Mouse (Mus musculus) liver, postnatal 0 days (tissue): Measurements from ENCODE around the gene Hspb2. TPM values are rescaled to one million over a fixed set of nuclear protein-coding genes. Genes with fewer than 3 reads are reported as not detected.
A peak's percentile ranks its signal among the peaks of the same experiment; 100 is the strongest.

Source experiments
- ATAC-seq: fragments of 200-750 bp; cut with Nextera tagmentation; 2 replicates; pipeline ENCODE4 v1.8.0; 2017; ENCODE audit warnings: mild to moderate bottlenecking, moderate library complexity
- DNase-seq: peaks from one replicate; pipeline ENCODE4 v3.0.0-alpha.2; 2016
- H3K27ac ChIP-seq: fragments of 300-500 bp; sonication (generic); 2 replicates; pipeline ENCODE4 v1.5.1; 2014; ENCODE audit warnings: antibody characterized with exemption, moderate library complexity, mild to moderate bottlenecking, low read depth
- H3K27me3 ChIP-seq: fragments of 300-500 bp; sonication (generic); 2 replicates; pipeline ENCODE4 v1.6.1; 2014; ENCODE audit warnings: low read length, control low read depth, mixed read lengths; ENCODE audit not compliant: insufficient read depth
- H3K36me3 ChIP-seq: fragments of 300-500 bp; sonication (generic); replicated peaks from 2 replicates; pipeline ENCODE4 v1.6.1; 2014; ENCODE audit warnings: mild to moderate bottlenecking, control low read depth, low read length, moderate library complexity, mixed read lengths; ENCODE audit not compliant: insufficient read depth
- H3K4me1 ChIP-seq: fragments of 300-500 bp; sonication (generic); 2 replicates; pipeline ENCODE4 v1.6.1; 2014; ENCODE audit warnings: antibody characterized with exemption, mild to moderate bottlenecking, control low read depth; ENCODE audit not compliant: insufficient read depth
- H3K4me2 ChIP-seq: fragments of 300-500 bp; sonication (generic); 2 replicates; pipeline ENCODE4 v1.6.1; 2014; ENCODE audit warnings: low read depth, mild to moderate bottlenecking, low read length, moderate library complexity, mixed read lengths
- H3K4me3 ChIP-seq: fragments of 300-500 bp; sonication (generic); 2 replicates; pipeline ENCODE4 v1.5.1; 2014; ENCODE audit warnings: low read depth, low read length
- H3K9ac ChIP-seq: fragments of 300-500 bp; sonication (generic); replicated peaks from 2 replicates; pipeline ENCODE4 v1.6.1; 2014; ENCODE audit warnings: mild to moderate bottlenecking, moderate library complexity
- H3K9me3 ChIP-seq: fragments of 300-500 bp; sonication (generic); 2 replicates; pipeline ENCODE4 v1.6.1; 2016; ENCODE audit warnings: mild to moderate bottlenecking, control low read depth, low read length, mixed read lengths
- CTCF ChIP-seq: sonication (generic); IDR thresholded peaks from 2 replicates; pipeline ENCODE4 v1.5.1; 2016; ENCODE audit warnings: antibody characterized with exemption, low read depth
- EP300 ChIP-seq: IDR thresholded peaks from 2 replicates; pipeline ENCODE4 v1.6.1; 2016; ENCODE audit warnings: antibody characterized with exemption, low read depth, mild to moderate bottlenecking
- WGBS: fragments of 180-500 bp; shearing (Covaris S2); extraction: QIAGEN DNeasy Blood & Tissue Kit; methylation state at CpG from one replicate; pipeline ENCODE4 v1.1.7; 2014; ENCODE audit not compliant: insufficient replicate concordance; 5-methylcytosine and 5-hydroxymethylcytosine counted together
- polyA plus RNA-seq: library from polyadenylated mRNA; unstranded; fragments of >200 nt; fragmentation: Nextera tagmentation; extraction: Ambion mirVana; gene quantifications from 2 replicates; pipeline ENCODE4 v1.2.1, GENCODE M21; 2015

The Hspb2 gene
- polyA plus RNA-seq, 1 experiment from 2014 or later, result 0.86 TPM

DNA sequence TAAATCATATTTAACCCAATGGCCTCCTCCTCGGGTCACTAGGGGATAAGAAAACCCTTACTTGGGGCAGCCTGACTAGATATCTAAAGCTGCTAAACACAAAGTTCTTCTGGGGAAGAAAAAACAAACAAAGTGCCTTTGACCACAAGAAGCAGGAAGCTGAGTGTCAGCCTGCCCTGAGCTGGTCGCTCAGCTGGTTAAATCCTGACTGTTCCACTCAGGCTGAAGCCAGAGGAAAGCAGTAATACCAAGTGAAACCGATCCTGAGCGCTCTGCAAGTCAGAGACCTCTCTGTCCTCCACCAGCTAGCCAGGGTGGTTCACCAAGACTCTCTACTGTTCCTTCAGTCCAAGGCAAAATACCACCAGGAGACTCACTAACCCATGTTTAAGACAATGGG is 22.6 kb downstream of the Hspb2 start:
- H3K36me3 ChIP-seq, result no peaks in the 10 kb centered on the region
- H3K4me2 ChIP-seq, result no peak overlapping the region
- no peak overlapping the region for H3K27ac ChIP-seq
- no peak for TF ChIP-seq CTCF
- no peak for TF ChIP-seq EP300
- DNase-seq (no peak), ATAC-seq (no peak)
- H3K9ac ChIP-seq, result no peak overlapping the region
- H3K4me3 ChIP-seq, result no peak overlapping the region
- no peaks in the 10 kb centered on the region for H3K9me3 ChIP-seq
- H3K27me3 ChIP-seq, result peaks cover 14% of the 10 kb centered on the region
- H3K4me1 ChIP-seq, result peaks cover 7% of the 10 kb centered on the region
- 25% methylated on average over 4 of the region's 4 CpGs for WGBS

DNA sequence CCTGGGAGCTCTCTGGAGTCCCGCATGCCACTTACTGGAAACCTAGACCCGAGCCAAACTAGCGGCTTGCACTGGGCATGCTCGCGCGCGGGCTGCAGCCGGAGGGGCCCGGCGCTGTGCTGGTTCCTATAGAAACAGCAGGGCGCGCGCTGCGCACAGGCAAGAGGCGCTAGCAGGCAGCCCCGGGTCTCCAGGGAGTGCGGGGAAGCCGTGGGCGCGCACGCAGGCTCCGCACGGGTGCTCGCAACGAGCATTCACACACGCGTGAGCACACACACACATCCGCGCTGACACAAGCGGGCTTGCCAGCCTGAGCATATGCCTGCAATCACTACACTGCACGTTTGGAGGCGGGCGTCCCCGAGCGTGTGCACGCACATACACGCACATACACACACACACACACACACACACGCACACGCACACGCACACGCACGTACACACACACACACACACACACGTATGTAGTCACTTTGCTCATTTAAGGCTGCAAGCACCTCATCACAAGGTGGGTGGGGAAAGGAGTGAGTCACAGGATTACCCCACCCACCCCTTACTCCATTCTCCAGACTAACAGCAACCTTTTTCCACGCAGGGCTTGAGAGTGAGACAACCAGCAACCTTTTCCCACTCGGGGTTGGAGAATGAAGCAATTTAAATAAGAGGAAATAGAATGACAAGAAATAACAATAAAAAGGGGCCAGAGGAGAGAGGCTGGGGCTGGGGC is 24.1 kb downstream of the Hspb2 start:
- Histone ChIP-seq H3K9ac (peak overlapping the region; percentile 41; the same call in 1 of the 2 replicates), H3K27ac (no peak overlapping the region), H3K4me2 (peak overlapping the region; percentile 84), H3K4me3 (peak overlapping the region; percentile 48), H3K36me3 (no peaks in the 10 kb centered on the region), H3K27me3 (peaks cover 14% of the 10 kb centered on the region), H3K9me3 (no peaks in the 10 kb centered on the region), H3K4me1 (peaks cover 11% of the 10 kb centered on the region)
- ATAC-seq (peak; percentile 64), DNase-seq (peak; percentile 52)
- WGBS, result under 1% methylated on average over 45 of the region's 45 CpGs
- TF ChIP-seq CTCF (no peak), EP300 (no peak)

DNA sequence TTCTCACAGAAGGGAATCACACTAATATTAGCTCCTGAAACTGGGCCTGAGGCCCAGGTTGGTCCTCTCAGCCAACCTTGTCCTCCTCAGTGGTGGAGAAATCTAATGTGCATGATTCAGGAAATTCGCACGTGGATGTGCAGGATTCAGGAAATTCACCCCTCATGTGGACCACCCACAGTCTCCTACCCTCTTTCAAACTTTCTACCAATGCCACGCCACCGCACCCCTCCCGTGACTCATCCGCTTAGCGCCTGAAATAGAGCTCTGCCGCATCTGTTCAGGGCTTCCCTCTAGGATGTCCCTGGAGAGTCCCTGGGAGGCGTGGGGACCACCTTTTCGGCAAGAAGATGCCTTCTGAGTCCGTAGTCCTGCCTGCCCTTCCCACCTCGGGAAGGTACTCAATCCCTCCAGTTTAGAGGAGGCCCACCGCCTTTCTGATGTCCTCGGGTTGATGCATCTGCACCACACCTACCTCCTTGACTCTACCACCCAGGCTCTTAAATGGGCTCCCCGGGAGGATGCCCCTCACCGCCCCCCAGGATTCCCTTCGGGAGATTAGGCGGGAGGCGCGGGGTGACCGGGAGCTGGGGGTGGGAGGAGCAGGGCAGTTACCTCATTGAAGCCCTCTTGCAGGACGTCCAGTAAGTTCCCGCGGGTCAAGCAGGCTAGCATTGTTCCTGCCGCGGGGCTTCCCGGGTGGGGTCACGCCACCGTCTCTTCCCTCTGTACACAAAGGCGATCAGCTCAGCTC is 24.8 kb downstream of the Hspb2 start:
- Histone ChIP-seq H3K4me2 (peak overlapping the region; percentile 84), H3K4me1 (peaks cover 11% of the 10 kb centered on the region), H3K27ac (no peak overlapping the region), H3K9me3 (no peaks in the 10 kb centered on the region), H3K4me3 (peak overlapping the region; percentile 48), H3K9ac (peak overlapping the region; percentile 41; the same call in 1 of the 2 replicates), H3K36me3 (no peaks in the 10 kb centered on the region), H3K27me3 (peaks cover 14% of the 10 kb centered on the region)
- TF ChIP-seq CTCF (no peak), EP300 (no peak)
- ATAC-seq, result no peak
- no peak for DNase-seq
- WGBS, result 17% methylated on average over 30 of the region's 30 CpGs

DNA sequence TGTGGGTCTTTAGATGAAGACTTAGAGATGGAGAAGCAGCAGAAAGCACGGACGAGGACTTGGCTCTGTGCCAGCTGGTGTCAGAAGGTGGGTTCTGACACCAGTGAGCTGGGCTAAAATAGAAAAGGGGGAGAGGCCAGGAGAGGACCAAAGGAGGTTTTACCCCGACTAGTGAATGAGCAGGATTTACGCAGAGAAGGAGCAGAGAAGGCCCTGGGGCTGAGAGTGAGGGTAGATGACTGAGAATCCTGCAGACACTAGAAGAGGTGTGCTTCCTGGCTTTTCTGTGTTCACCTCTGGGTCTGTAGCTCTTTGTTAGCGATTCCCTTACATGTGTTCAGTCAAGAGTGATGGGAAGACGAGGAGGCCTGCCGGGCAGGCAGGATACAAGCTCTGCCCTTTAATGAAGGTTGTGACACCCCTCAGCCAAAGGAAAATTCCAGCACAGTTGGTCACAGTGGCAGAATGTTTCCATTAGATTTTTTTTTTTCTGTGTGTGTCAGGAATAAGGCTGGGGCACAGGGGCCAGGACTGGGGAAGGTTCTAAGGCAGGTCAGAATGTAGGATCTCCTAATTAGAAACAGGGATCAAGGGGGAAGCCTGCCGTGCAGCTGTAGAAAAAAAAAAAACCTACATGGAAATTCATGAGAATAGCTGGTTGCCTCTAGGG is 26.1 kb downstream of the Hspb2 start:
- Histone ChIP-seq H3K4me1 (peaks cover 11% of the 10 kb centered on the region), H3K9me3 (no peaks in the 10 kb centered on the region), H3K27me3 (peaks cover 14% of the 10 kb centered on the region), H3K36me3 (no peaks in the 10 kb centered on the region), H3K27ac (no peak overlapping the region), H3K9ac (no peak overlapping the region), H3K4me2 (no peak overlapping the region), H3K4me3 (no peak overlapping the region)
- DNase-seq (no peak), ATAC-seq (no peak)
- WGBS, result 71% methylated on average over 8 of the region's 8 CpGs
- TF ChIP-seq EP300 (no peak), CTCF (no peak)

DNA sequence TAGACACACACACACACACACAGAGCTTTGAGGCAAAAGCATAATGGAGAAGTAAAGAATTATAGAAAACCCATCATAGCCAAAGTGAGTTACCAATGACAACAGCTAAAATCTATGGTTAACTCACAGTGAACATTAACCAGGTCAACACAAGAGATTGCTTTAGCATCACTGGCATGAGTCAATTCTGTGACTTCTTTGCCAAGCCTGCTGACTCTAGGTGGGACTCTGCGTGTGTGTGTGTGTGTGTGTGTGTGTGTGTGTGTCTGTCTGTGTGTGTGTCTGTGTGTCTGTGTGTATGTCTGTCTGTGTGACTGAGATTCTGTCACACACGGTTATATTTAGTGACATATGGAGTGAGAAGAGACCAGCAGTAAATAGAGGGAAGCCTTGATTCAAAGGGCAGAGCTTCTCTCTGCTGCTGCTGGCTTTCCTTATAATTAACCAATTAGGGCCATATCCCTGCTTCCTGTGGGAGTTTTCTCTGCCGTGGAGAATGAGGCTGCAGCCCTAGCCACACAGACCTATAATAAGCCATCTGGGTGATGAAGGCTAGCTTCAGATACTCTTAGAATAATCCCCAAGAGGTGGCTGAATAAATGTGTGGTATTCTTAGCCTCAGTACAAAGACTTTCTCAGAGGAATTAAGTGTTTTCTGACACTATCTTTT is 27.4 kb downstream of the Hspb2 start:
- Histone ChIP-seq H3K4me2 (no peak overlapping the region), H3K4me1 (peaks cover 11% of the 10 kb centered on the region), H3K9ac (no peak overlapping the region), H3K9me3 (no peaks in the 10 kb centered on the region), H3K36me3 (no peaks in the 10 kb centered on the region), H3K4me3 (no peak overlapping the region), H3K27ac (no peak overlapping the region), H3K27me3 (peaks cover 14% of the 10 kb centered on the region)
- TF ChIP-seq CTCF (no peak), EP300 (no peak)
- WGBS, result 49% methylated on average over 3 of the region's 3 CpGs
- no peak for DNase-seq
- peak; percentile 72 for ATAC-seq
